Mouse (Mus musculus) adrenal gland, adult 8-10 months (tissue): ENCODE measurements around the gene Xylt1. TPM values are rescaled to one million over a fixed set of nuclear protein-coding genes. Genes with fewer than 3 reads are reported as not detected.

Experiments
- DNase-seq: peaks from one replicate; pipeline ENCODE4 v3.0.0; 2022
- total RNA-seq, 4 experiments: library from RNA; stranded (reverse); gene quantifications; 2 replicates each; pipeline ENCODE4 v1.2.4; 2022

Gene Xylt1
- total RNA-seq, 4 experiments from 2014 or later: 7.4 to 13.4 (median 9.1) TPM

DNA sequence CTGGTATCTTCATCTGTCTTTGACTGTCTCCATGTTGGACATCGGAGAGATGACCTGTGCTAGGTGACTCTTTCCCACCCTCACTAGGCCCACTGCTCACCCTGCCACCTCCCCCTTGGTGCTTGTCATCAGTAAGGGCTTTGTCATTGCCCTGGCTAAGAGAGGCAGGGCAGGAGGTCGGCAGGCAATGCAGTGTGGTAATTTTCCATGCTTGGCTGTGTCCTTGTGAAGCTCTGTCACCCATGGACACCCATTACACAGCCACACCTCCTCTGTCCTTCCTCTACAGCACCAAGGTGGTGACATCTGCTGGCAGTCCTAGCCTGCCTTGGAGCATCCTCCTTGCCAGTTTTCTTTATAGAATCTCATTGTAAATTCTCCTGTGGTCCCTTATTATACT is 101.9 kb downstream of the Xylt1 start:
- DNase-seq: peak; percentile 22

DNA sequence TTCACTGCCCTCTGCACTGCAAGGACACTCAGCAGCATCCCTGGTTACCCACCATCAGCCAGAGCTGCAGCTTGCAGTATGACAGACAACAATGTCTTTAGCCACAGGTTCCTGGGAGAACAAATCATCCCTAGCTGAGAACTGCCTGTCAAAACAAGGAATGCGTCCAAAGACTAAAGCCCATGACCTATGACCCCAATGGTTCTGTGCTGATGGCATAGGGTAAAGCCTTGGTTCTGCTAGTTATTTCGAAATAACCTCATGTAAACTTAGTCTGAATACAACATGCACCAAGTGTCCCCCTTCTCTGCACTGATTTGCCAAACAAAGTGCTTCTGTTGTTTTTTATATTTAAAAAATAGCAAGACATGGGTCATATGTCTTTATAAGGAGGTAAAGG is 103.8 kb downstream of the Xylt1 start:
- no peak for DNase-seq

DNA sequence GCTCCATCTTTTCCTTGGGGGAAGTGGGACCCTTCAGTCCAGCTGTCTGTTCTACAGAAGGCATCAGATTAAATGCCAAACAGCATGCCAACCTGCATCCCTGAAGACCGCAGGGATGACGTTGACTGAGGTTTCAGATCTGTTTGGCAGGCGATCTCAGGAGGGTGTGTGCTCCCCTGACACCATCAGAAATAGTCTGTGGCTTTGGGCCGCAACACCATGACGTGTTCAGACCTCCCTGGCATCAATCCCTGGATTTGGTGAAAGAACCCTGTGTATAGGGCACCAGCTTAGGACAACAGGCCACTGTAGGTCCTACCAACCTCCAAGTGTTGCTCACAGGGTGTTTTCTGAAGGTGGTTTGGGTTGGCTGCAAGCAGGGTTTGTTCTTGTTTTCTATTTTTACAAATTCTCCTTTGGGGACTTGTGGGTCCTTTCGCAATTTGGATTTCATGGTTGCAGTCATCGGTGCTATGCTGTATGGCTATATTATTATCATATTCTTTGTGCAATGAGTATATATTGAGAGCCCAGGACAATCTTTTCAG is 104.3 kb downstream of the Xylt1 start:
- peak; percentile 26 for DNase-seq

DNA sequence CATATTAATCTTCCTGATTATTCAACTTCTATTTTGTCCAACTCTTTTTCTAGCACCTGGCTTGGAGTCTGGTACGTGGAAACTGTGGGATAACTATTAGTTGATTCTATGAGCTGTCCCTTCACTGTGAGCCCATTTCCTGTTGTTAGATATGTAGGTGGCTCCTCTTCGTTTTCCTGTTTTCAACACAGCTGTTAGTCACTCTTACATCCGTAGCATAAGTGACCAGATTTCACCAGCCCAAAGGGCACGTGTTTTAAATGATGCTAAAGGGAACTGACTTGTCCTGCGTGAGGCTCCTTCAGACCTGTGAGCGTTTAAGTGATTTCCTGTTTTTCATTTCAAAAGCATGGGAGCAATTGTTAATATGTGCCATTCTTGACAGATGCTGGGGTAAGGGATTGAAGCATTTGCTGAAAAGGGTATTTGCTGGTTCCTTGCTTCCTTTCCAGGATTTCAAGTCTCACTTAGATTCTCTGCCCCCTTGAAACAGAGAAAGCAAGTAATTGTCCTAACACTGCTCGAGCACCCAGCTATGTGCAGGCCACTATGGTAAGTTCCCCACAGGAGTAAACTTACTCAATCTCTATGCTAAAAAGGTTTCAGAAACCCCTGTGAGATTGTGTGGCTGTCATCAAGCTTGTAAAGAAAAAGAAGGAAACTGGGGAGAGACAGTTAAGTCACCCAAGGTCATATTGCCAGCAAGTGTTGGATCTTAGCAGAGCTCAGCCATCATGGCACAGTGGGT is 105.8 kb downstream of the Xylt1 start:
- DNase-seq: no peak

DNA sequence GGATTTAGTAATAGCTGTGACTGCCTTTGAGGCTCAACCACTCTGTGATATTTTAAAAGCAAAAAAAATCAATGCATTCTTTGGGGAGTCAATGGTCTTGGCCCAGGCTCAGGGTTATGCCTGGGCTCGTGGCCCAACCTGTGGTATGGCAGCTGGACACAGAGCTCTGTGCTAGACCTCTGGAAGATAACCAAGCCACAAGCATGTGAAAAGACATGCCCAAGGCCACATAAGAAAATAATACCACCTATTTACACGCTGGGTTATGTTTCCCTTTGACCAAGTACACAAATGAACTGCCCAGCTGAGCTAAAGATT is 106.4 kb downstream of the Xylt1 start:
- peak; percentile 26 for DNase-seq

DNA sequence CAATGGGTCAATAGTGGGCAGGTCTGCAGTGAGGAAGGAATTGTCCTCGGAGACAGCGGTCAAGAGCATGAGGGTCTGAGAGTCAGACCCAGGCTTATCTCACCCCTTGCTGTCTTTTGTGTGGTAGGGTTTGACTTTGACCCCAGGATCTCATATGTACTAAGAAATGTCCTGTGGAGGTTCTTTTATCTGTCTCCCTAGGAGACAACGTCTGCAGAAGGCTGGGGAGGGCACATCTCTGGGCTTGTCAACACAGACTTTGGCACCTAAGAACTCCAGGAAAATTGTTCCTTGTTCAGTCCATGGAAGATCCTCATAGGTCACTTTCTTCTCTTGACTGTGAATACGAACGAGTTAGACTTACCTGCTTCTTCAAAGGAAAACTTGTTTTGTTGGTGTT is 109.2 kb downstream of the Xylt1 start:
- no peak for DNase-seq

DNA sequence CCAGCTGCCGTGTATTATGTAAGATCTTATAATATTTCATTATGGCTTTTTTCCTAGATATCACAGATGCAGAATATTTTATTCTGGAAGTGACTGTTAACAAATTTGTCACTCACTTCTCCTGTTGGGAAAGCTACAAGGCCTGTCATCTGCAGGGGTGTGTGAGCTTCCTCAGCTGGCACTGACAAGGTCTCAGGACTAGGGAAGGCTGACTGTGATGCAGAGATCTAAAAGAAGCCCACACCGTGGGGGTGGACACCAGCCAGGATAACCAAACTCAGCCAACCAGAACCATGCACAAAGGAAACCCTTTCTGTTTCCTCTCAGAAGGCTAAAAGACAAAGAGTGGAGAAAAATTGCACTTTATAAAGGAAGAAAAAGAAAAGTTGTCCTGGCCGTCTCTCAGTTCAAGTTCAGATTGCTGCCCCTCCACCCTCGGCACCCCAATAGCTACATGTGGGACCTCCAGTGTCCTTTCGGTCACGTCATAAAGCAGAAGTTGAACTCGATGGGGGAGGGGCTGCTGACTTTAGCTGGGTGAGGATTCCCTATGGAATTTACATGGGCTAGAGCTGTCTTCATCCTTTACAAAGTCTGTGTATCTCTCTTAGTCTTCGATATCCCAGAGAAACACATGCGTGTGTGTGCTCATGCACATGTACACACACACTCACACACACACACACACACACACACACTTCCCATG is 109.9 kb downstream of the Xylt1 start:
- DNase-seq: no peak

DNA sequence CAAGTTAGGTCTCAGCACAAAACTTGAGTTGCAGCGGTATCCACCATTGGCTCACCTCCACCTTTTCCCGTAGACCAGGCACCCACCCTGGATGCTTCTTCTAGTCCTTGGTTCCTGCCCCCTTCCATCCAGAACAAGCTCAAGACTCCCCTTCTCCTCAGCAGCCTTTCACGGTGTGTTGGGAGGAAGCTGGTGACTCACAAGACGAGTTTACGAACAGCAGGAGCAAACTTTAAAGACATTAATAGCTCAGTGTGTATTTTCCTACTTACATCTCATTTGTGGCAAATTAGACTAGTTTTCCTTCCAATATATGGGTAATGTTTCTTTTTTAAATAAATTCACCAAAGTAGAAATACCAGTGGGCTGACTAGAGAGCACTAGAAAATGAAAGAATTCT is 110.7 kb downstream of the Xylt1 start:
- DNase-seq: no peak

DNA sequence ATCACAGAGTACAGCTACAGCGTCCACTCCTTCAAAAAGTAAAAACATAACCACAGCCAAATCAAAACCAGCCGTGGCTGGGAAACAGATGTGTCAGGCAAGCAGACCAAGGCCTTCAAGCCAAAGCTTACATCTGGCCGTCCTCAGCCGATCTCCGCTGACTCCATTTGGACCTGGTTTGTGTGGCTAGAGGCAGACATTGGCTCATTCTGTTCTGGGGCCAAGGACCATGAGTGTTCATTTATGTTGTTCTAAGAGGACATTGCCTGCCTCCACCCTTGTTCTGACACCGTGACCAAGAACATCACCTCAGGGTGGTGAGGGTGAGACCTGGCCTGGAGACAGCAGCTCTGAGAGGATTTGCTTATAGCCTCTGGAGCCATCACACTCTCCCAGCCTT is 113.4 kb downstream of the Xylt1 start:
- DNase-seq: no peak

DNA sequence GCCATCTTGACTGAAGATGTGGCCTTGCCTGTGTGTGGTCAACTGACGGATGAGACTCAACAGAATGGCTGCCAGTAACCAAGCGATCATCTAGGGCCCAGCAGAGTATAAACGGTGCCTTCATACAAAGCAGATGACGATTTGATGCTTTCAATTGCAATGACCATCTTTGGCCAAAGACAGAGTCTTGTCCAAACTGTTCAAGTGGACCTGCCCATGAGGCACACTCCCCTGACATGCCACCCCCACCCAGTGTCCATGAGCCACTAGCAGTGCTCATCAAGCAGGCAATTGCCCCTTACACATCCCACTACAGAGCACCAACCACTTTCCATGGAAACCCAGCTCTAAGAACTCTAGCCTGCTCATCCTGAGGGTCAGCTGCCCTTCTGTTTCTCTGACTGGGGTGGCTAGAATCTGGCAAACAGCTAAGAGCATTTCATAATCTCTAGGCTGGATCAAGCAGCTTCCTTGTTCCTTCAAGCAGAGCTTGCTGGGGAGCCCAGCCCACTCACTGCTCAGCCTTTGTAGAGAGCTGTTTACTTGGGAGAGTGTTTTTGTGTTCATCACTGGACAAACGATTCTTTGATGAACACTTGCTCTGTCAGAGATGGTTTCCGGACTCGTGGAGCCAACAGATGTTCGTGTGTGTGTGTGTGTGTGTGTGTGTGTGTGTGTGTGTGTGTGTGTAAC is 114.0 kb downstream of the Xylt1 start:
- DNase-seq: no peak

DNA sequence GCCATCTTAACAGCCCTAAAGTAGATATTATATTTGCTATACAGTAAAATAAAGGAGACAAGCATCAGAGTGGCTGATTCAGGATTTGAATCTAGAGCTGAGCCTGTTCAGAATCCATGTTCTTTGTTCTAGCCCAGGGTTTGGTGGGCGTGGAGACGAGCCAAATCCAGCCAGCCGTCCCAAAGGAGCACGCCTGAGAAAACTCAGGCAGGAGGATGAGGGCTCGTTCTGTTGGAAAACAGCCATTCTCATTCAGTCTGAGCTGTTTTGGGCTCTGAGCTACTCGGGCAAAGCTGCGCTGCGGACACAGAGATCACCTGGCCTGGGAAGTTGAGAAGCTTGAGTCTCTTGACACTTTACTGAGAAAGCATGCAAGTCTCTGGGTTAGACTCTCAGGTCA is 115.0 kb downstream of the Xylt1 start:
- DNase-seq: no peak

DNA sequence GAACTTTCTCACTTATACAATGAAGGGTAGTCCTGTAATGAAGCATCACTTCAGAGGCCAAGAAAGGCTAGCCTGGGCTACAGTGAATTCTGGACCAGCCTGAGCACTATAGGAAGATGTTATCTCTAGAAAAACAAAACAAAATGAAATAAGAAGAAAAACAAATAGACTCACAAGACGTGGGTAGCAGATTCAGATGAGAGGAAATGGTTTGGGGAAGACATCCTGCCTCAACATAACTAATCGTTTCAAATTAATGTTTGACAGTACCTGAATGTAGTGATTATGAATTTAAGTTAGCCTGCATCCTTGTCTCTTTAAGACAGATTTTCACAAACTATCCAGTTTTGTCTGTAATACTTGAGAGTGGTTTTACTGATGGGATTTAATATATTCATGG is 117.4 kb downstream of the Xylt1 start:
- DNase-seq: no peak

DNA sequence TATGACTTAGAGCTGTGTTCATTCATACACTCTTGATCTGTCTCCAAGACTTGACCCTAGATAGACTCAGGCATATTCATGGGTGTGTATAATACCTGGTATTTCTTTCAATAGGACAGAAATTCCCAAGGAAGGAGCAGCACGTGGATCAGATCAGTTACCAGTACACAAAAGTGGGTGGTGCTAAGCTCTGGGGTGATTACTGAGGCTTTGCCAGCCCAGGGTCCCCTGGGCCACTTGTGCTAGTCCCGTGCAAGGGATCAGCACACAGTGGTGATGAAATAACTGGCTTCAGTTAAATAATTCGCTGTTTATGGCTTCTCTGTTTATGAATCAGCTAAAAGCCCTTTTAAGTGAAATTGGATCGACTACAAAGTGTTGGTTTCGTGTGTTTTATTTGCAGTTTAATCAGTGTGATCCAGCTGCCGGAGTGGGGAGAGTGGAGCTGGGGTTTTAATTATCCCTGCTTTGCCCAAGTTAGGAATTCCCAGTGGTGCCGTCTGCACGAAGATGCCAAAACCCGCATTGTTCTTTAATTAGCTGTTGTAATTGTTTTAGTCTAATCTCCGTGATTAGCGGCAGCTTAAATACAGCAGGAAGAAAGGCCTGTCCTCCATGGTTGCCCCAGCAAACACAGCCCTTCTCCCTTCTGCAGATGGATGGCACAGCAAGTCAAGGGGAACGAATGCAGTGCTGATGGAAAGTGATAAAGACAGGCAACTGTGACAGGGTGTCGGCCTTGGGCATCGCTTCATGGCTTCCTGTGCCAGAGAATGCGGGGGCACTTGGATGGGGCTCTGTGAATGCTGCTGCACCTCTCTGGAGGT is 120.8 kb downstream of the Xylt1 start:
- DNase-seq: no peak

DNA sequence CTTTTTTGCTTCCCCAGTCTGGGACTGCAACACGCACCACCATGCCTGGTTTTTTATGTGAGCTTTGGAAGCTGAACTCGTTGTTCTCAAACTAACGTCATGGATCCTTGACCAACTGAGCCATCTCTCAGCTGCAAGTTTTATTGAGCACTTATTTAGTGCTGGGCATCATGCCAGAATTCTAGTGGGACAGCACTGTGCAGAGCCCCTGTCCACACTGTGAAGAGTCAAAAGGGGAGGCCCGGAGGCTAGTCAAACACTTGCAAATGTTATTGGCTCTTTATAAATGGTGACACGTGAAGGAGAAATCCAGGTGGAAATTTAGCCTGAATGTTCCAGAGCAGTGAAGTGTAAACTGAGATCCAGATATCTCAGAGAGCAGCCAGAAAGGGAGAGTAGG is 121.6 kb downstream of the Xylt1 start:
- DNase-seq: no peak

DNA sequence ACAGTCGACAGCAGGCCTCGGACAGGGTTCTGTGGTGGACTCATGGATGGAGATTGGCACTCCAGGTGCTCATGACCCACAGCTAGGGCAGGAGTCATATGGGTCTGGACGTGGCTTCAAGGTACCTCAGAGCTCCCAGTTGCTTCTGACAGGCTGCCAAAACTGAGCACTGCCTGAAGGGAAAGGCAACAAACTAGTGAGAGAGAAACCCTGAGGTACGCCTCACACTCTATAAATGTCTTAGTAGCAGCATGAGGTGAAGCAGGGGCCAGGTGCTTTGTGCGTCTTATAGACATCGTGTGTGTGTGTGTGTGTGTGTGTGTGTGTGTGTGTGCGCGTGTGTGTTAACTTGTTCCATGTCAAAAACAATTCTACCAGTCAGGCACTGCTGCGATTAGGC is 122.9 kb downstream of the Xylt1 start:
- DNase-seq: no peak

DNA sequence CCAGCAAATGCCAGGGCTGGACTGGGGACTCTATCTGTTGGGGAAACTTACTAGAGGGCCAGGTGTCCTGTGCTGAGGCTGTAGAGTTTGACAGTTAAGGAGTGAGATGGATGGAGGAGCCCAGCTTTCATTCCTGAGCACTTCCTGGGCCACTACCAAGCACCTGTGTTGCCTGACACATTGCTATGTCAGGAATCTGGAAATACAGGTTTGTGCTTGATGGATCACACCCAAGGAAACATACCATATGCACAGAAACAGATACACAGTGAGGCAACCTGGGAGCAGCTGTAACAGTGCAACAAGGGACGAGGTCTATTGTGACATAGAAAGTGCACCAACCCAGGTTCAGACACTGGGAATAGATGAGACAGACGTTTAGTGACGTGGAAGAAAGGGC is 125.0 kb downstream of the Xylt1 start:
- DNase-seq: no peak

DNA sequence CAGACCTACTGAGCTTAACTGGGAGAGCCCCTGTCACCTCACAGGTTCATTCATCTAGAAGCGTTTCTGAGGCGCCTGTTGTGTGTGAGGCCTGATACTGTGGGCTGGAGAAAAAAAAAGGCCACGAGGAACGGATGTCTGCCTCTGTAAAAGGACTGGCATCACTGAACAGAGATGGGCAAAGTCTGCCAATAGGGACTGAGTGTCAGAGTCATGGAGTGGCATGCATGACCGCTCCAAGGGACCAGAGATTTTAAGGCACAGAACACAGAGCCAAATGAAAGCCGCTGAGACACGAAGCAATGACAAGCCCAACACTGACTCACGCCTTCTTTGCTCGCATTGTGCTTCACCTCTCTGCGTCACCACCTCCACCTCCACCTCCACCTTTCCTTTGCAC is 126.6 kb downstream of the Xylt1 start:
- no peak for DNase-seq

DNA sequence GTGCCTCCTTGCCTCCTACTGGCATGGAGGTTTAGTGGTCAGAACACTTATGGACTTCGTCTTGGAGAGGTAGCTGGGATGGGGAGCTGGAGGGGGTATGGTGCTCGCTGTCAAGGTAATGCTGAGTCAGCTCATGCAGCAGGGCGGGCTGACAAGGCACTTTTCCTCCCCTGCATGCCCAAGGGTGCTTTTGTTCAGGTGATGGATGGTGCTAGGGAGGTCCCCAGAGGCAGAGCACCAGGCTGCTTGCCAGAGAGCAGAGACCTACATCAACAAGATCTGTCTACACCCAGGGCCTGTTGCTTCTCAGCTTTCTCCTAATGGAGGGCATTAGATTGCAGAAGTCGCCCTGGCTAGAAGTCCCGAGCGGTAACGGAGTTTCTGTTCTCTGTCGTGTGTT is 127.3 kb downstream of the Xylt1 start:
- DNase-seq: no peak

DNA sequence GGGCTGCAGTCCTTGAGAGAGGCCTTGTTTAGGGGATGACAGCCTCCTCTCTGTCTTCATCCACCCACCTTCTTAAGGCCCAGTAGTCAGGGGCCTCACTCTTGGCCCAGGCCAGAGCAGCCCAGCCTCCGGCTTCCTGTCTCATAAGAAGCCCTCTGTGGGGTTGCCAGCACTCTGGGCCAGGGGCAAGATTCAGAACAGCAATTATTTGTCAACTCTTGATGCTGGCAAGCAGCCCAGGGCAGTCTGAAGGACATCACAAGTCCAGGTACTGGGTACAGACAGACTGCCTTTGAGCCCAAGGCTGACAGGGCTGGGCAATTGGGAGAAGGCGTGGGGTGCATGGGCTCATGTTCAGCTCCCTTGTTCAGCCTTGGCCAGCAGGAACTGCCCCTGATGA is 129.3 kb downstream of the Xylt1 start:
- peak; percentile 67 for DNase-seq

DNA sequence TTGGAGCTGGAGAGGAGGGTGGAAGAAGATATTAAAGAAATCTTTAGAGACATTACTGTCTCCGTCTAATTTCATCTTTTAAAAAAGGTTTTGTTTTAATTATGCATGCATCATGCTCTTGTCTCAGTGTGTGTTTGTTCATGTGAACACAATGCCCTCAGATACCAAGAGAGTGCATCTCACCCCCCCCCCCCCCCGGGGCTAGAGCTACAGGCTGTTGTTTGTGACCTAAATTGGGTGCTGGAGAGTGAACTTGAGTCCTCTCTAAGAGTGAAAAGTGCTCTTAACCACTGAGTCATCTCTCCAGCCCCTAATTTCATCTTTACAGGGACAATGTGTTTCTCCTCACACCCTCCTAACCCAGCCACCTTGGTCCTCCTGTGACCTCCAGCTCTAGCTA is 131.5 kb downstream of the Xylt1 start:
- DNase-seq: no peak

DNA sequence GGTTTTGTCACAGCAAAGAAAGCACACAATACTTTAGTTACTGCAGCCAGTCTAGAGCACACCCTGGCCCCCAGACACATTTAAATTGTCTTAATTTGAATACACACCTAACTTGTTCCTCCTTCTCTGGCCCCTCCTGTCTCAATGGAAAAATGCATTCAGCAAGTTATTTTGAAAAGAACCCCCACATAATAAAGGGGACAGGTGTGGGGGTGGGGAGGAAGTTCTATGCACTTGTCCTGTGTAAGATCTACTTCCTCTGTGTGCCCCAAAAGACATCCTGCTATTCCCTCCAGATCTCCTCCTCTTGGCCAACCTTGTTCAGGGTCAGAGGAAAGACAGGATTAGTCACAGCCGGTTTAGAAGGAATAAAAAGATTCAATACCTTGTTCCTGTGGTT is 135.0 kb downstream of the Xylt1 start:
- DNase-seq: no peak

DNA sequence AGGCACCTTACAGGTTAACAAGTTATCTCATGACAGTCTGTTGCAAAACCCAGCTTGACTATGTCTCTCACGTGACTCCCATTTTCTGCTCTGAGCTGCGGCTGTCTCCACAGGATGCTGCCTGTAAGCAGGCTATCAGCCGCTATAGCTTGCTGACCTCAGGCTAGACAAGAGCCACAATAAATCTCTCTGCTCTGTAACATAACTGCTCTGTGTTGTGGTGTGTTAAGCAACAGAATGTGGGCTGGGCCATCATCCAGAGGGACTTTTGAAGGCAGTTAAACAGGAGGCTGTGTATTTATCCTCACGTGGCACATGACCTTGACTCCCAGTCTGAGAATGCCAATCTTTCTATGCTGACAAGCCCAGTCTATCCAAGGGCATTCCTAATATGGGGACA is 136.1 kb downstream of the Xylt1 start:
- peak; percentile 72 for DNase-seq

DNA sequence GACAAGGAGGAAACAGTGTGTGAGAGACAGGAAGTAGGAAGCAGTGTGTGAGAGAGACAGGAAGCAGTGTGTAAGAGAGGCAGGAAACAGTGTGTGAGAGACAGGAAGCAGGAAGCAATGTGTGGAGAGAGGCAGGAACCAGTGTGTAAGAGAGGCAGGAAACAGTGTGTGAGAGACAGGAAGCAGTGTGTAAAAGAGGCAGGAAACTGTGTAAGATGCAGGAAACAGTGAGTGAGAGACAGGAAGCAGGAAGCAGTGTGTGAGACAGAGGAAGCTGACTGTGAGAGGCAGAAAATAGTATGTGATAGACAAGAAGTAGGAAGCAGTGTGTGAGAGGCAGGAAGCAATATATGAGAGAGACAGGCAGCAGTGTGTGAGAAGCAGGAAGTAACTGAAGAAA is 140.6 kb downstream of the Xylt1 start:
- DNase-seq: no peak
